Mouse (Mus musculus) embryonic facial prominence, embryonic 14.5 days (tissue): ENCODE measurements around the gene Slc22a14. TPM values are rescaled to one million over a fixed set of nuclear protein-coding genes. Genes with fewer than 3 reads are reported as not detected.

Experiments
- ATAC-seq: fragments of 200-750 bp; cut with Nextera tagmentation; 2 replicates; pipeline ENCODE4 v1.8.0; 2017; ENCODE audit warnings: low read depth, moderate number of reproducible peaks, moderate TSS enrichment
- DNase-seq: peaks from one replicate; pipeline ENCODE4 v3.0.0-alpha.2; 2015; ENCODE audit warnings: low spot score
- H3K27ac ChIP-seq: fragments of 300-500 bp; sonication (generic); replicated peaks from 2 replicates; pipeline ENCODE4 v1.5.1; 2014; ENCODE audit warnings: low read depth, mild to moderate bottlenecking, low read length, moderate library complexity
- H3K27me3 ChIP-seq: fragments of 300-500 bp; sonication (generic); replicated peaks from 2 replicates; pipeline ENCODE4 v1.6.1; 2014; ENCODE audit warnings: low read length; ENCODE audit not compliant: control insufficient read depth, insufficient read depth
- H3K36me3 ChIP-seq: fragments of 300-500 bp; sonication (generic); 2 replicates; pipeline ENCODE4 v1.6.1; 2014; ENCODE audit warnings: low read length, mixed read lengths; ENCODE audit not compliant: control insufficient read depth, insufficient read depth
- H3K4me1 ChIP-seq: fragments of 300-500 bp; sonication (generic); 2 replicates; pipeline ENCODE4 v1.6.1; 2014; ENCODE audit warnings: antibody characterized with exemption, low read length; ENCODE audit not compliant: control insufficient read depth, insufficient read depth
- H3K4me2 ChIP-seq: fragments of 300-500 bp; sonication (generic); 2 replicates; pipeline ENCODE4 v1.6.1; 2014; ENCODE audit warnings: low read depth, mild to moderate bottlenecking, low read length, moderate library complexity, mixed read lengths
- H3K4me3 ChIP-seq: fragments of 300-500 bp; sonication (generic); 2 replicates; pipeline ENCODE4 v1.5.1; 2014; ENCODE audit warnings: low read depth, mild to moderate bottlenecking, low read length
- H3K9ac ChIP-seq: fragments of 300-500 bp; sonication (generic); 2 replicates; pipeline ENCODE4 v1.6.1; 2014; ENCODE audit warnings: low read depth, mild to moderate bottlenecking, low read length, moderate library complexity, mixed read lengths
- H3K9me3 ChIP-seq: fragments of 300-500 bp; sonication (generic); 2 replicates; pipeline ENCODE4 v1.6.1; 2016; ENCODE audit warnings: low read length; ENCODE audit not compliant: control insufficient read depth
- WGBS: fragments of 180-500 bp; shearing (Covaris S2); extraction: QIAGEN DNeasy Blood & Tissue Kit; methylation state at CpG from one replicate; pipeline ENCODE4 v1.1.7; 2014; 5-methylcytosine and 5-hydroxymethylcytosine counted together
- polyA plus RNA-seq: library from polyadenylated mRNA; unstranded; fragments of >200 nt; fragmentation: Nextera tagmentation; extraction: Ambion mirVana; gene quantifications from 2 replicates; pipeline ENCODE4 v1.2.1, GENCODE M21; 2014

Gene Slc22a14
- polyA plus RNA-seq, 1 experiment from 2014 or later = not detected

DNA sequence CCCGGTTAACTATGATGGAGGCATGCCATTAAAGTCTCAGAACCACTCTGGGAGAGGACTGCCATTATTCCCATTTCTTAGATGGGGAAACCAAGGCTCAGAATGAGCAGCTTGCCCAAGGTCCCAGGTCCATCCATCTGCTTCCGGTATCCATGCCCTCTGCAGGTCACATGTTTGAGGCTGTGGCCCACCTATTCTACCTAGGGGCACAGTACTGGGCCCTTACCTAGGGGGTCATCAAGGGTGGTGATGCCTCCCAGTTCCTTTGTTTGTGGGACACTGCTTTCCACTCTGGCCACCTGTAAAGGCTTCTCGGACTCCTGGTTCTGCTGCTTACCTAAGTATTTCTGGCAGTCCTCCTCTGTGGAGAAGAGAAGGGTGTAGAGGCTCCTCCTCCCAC, 27.0 kb downstream of the Slc22a14 start:
- Histone ChIP-seq H3K27ac (no peak overlapping the region), H3K4me3 (no peak overlapping the region), H3K4me2 (no peak overlapping the region), H3K27me3 (no peaks in the 10 kb centered on the region), H3K36me3 (peaks cover 4% of the 10 kb centered on the region; the same call in 1 of the 2 replicates), H3K4me1 (peaks cover 9% of the 10 kb centered on the region), H3K9ac (no peak overlapping the region), H3K9me3 (no peaks in the 10 kb centered on the region)
- 93% methylated on average over 3 of the region's 3 CpGs for WGBS
- DNase-seq (no peak), ATAC-seq (no peak)

- Histone ChIP-seq H3K4me1 (peaks cover 9% of the 10 kb centered on the region), H3K4me3 (no peak overlapping the region), H3K4me2 (no peak overlapping the region), H3K9me3 (no peaks in the 10 kb centered on the region), H3K27me3 (no peaks in the 10 kb centered on the region), H3K9ac (no peak overlapping the region), H3K27ac (no peak overlapping the region), H3K36me3 (no peaks in the 10 kb centered on the region)
- WGBS = 93% methylated on average over 13 of the region's 14 CpGs
- DNase-seq (no peak), ATAC-seq (no peak)
These were observed 27.5 kb downstream of the Slc22a14 start for GRCm38 (mm10) chr9:119337842-119338241.

- WGBS = 84% methylated on average over 4 of the region's 4 CpGs
- H3K27me3 ChIP-seq = no peaks in the 10 kb centered on the region
- no peaks in the 10 kb centered on the region for H3K9me3 ChIP-seq
- no peaks in the 10 kb centered on the region for H3K36me3 ChIP-seq
- DNase-seq (no peak), ATAC-seq (no peak)
- H3K4me1 ChIP-seq = no peaks in the 10 kb centered on the region
- H3K27ac ChIP-seq = no peak overlapping the region
- no peak overlapping the region for H3K4me2 ChIP-seq
- no peak overlapping the region for H3K4me3 ChIP-seq
- H3K9ac ChIP-seq = no peak overlapping the region
These were observed 29.8 kb downstream of the Slc22a14 start for GRCm38 (mm10) chr9:119335571-119335970.

DNA sequence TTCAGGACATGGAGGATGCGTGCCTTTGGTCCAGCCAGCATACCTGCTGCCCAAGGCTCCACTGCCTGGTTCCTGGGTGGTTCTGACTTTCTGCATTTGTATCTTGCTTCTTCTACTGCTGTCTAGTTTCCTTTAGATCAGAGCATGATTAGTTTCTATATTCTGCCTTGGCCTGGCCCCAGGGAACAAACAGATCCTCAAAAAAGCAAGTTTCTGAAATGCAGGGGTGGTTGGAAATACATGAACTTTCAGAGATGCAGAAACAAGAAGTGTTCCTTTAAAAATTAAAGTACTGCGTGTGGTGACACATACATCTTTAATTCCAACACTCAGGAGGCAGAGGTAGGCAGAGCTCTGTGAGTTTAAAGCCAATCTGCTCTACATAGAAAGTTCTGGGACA, 30.5 kb downstream of the Slc22a14 start:
- 81% methylated on average over 2 of the region's 2 CpGs for WGBS
- Histone ChIP-seq H3K4me2 (no peak overlapping the region), H3K9ac (no peak overlapping the region), H3K9me3 (no peaks in the 10 kb centered on the region), H3K36me3 (no peaks in the 10 kb centered on the region), H3K27ac (no peak overlapping the region), H3K4me1 (no peaks in the 10 kb centered on the region), H3K27me3 (no peaks in the 10 kb centered on the region), H3K4me3 (no peak overlapping the region)
- ATAC-seq = no peak
- no peak for DNase-seq

DNA sequence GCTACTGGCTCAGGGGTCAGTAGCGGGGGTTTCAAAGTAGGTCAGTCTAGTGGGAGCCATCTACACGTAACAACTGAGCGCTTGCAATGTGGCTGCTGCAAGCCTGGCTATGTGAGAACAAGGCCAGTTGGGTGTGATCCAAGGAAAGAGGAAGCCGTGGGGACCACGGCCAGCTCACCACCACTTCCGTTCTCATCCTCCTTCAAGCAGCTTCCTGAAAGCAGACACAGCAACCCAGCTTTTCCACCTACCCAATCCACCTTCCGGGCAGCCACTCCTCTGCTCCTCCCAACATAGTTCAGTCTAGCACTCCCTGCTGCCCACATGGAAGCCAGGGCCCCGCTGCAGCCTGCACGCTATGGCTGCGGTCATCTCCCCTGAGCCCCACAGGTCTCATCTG, 31.0 kb downstream of the Slc22a14 start:
- Histone ChIP-seq H3K36me3 (no peaks in the 10 kb centered on the region), H3K4me1 (no peaks in the 10 kb centered on the region), H3K4me3 (no peak overlapping the region), H3K27ac (no peak overlapping the region), H3K9me3 (no peaks in the 10 kb centered on the region), H3K9ac (no peak overlapping the region), H3K27me3 (no peaks in the 10 kb centered on the region), H3K4me2 (no peak overlapping the region)
- DNase-seq (peak; percentile 24), ATAC-seq (0 out of 2 replicates have a peak, but pooled peaks have one; percentile 30)
- WGBS = 49% methylated on average over 10 of the region's 10 CpGs

GRCm38 (mm10) chr9:119330186-119330963, 35.0 kb downstream of the Slc22a14 start:
- Histone ChIP-seq H3K4me3 (no peak overlapping the region), H3K27ac (no peak overlapping the region), H3K27me3 (no peaks in the 10 kb centered on the region), H3K36me3 (no peaks in the 10 kb centered on the region), H3K9ac (no peak overlapping the region), H3K9me3 (no peaks in the 10 kb centered on the region), H3K4me1 (no peaks in the 10 kb centered on the region), H3K4me2 (no peak overlapping the region)
- DNase-seq (peak; percentile 31), ATAC-seq (no peak)
- 85% methylated on average over 15 of the region's 15 CpGs for WGBS

DNA sequence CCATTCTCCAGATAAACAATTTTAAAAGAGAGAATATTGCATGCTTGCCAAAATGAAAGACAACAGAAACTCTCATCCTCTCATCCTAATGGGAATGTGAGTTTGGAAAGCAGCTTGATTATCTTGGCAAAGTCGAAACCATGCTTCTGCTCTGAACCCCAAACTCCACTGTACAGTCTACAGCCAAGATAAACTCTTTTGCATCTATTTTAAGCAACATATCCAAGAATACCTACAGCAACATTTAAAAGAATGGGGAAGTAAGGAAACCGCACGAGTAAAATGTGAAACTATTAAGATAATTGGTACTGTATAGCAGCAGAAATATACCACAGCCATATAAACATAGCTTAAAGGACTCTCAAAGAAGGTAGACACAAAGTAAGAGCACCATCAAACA, 36.9 kb downstream of the Slc22a14 start:
- Histone ChIP-seq H3K9me3 (no peaks in the 10 kb centered on the region), H3K27ac (no peak overlapping the region), H3K9ac (no peak overlapping the region), H3K4me2 (no peak overlapping the region), H3K4me1 (no peaks in the 10 kb centered on the region), H3K36me3 (no peaks in the 10 kb centered on the region), H3K4me3 (no peak overlapping the region), H3K27me3 (no peaks in the 10 kb centered on the region)
- WGBS = 73% methylated on average over 3 of the region's 3 CpGs
- no peak for ATAC-seq
- peak; percentile 22 for DNase-seq

GRCm38 (mm10) chr9:119324130-119324529, 41.2 kb downstream of the Slc22a14 start:
- no peak overlapping the region for H3K4me2 ChIP-seq
- no peak overlapping the region for H3K9ac ChIP-seq
- WGBS = 86% methylated on average over 1 of the region's 1 CpGs
- no peaks in the 10 kb centered on the region for H3K27me3 ChIP-seq
- DNase-seq (no peak), ATAC-seq (no peak)
- peaks cover 20% of the 10 kb centered on the region for H3K4me1 ChIP-seq
- no peaks in the 10 kb centered on the region for H3K36me3 ChIP-seq
- H3K9me3 ChIP-seq = no peaks in the 10 kb centered on the region
- no peak overlapping the region for H3K27ac ChIP-seq
- H3K4me3 ChIP-seq = no peak overlapping the region

GRCm38 (mm10) chr9:119323260-119323645, 42.1 kb downstream of the Slc22a14 start:
- Histone ChIP-seq H3K9me3 (no peaks in the 10 kb centered on the region), H3K27ac (peak overlapping the region; percentile 87), H3K9ac (peak overlapping the region; percentile 85), H3K4me1 (peaks cover 20% of the 10 kb centered on the region), H3K36me3 (no peaks in the 10 kb centered on the region), H3K4me2 (peak overlapping the region; percentile 98), H3K4me3 (peak overlapping the region; percentile 90), H3K27me3 (no peaks in the 10 kb centered on the region)
- DNase-seq = no peak
- ATAC-seq = no peak
- WGBS = 6% methylated on average over 9 of the region's 9 CpGs
